Mouse (Mus musculus) heart, postnatal 36 days (tissue): ENCODE data around the gene Ubr1. TPM values are rescaled to one million over a fixed set of nuclear protein-coding genes. Genes with fewer than 3 reads are reported as not detected.
A peak's percentile ranks its signal among the peaks of the same experiment; 100 is the strongest.

Source experiments
- DNase-seq, 2 experiments: peaks; one replicate each; pipeline ENCODE4 v3.0.0; 2021 to 2022
- intact Hi-C: fragments of 180-260 bp; cut with DNase I; formaldehyde crosslinking; loops from one replicate; pipeline ENCODE4 v1.15.1; 2025
- microRNA-seq, 2 experiments: library from miRNA; unstranded; fragments of <30 nt; microRNA quantifications; one replicate each; pipeline ENCODE4 v1.2.0; 2021; ENCODE audit warnings: borderline number of aligned reads in 2 of 2
- total RNA-seq, 2 experiments: library from RNA; stranded (reverse); gene quantifications; 2 replicates each; pipeline ENCODE4 v1.2.3; 2021

Ubr1 gene
- total RNA-seq, 2 experiments from 2014 or later, result 22.6 to 23.5 TPM

- intact Hi-C loops, result loop anchor here (2.0 kb wide), 1 partner anchor 388 kb away; no protein-coding TSS in a partner anchor
- DNase-seq, result peak; percentile 13 to 47
Observed at GRCm38 (mm10) chr2:120866561-120866960, 104.0 kb downstream of the Ubr1 start.

GRCm38 (mm10) chr2:120863389-120863788, 107.1 kb downstream of the Ubr1 start:
- intact Hi-C loops, result no loop called here

DNA sequence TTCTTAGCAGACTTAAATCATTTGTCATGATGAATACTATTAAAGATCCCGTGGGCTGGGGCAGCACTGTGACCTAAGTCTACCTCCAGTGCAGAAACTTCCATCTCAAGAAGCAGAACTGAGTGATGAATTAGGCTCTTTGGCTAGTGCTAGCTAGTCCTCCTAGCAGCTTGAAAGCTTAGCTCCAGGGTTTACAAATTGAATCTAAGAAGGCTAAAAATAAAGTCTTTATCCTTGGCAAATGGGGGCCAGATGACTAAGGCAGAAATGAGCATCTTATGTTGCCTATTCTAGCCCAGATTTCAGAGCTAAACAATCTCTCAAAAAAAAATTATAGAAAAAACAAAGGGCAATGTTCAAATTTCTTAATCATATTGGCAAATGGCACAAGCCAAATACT, 109.8 kb downstream of the Ubr1 start:
- no peak for DNase-seq
- intact Hi-C loops, result no loop called here

More at GRCm38 (mm10) chr2:120863389-120863788, 107.1 kb downstream of the Ubr1 start:
- DNase-seq, result no peak

- intact Hi-C loops, result no loop called here
- no peak for DNase-seq
Observed at GRCm38 (mm10) chr2:120858131-120858530, 112.4 kb downstream of the Ubr1 start.

GRCm38 (mm10) chr2:120853151-120853550, 117.4 kb downstream of the Ubr1 start:
- no peak for DNase-seq
- intact Hi-C loops, result loop anchor here (5.0 kb wide), 1 partner anchor 121 kb away; no protein-coding TSS in a partner anchor

DNA sequence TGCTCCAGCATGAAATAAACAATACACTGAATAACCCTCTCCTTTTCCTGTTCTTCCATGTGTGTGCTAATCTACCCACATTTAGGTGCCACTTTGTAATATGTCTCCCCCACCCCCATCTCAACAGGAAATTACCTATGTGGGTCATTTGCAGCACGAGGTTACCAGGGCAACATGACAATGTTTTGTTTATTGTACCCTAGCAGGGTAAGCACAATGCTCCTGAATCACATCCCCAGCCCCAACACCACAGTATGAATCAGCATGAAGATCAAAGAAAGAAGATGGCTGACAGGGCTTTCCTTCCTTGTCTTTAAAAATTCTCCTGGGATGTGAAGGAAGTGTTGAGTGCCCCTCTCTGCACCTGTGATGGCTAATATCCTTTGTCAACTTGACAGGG, 117.9 kb downstream of the Ubr1 start:
- no peak for DNase-seq
- intact Hi-C loops, result loop anchor here (5.0 kb wide), 1 partner anchor 120 kb away; no protein-coding TSS in a partner anchor

DNA sequence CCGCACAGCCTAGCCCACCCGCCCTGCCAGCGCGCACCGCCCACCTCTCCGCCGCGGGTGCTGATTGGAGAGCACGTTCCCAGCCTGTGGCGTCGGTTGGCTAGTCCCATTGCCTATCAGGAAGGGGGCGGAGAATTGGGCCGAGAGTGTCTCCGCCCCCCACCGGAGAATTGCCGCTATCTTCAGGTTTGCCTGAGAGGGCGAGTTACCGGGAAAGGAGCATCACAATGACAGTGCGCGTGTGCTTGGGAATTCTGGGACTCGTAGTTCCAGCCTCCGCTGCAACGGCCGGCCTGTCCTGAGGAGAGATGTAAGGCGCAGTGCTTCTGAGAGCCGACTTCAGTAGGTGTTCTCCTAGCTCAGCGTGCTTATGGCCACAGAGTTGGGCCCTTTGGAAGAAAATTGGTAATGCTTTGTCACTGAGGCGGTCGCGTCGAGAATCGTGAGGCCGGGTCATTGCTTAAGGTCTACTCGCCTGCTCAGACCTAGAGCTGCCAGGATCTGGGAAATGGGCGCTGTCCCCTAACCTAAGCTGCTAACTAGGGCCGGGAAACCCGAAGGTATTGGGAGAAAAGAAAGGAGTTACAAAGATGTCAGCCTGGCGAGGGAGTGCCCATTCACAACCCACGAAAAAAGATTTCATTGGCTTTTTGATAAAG, 120.0 kb downstream of the Ubr1 start, which contains the start of gene Ttbk2:
Gene Ttbk2, minus strand, starts transcription at position 181 of the 659 bp plus-strand sequence.
- intact Hi-C loops, result loop anchor here (5.0 kb wide), 1 partner anchor 118 kb away; no protein-coding TSS in a partner anchor
- peak; percentile 99 for DNase-seq

DNA sequence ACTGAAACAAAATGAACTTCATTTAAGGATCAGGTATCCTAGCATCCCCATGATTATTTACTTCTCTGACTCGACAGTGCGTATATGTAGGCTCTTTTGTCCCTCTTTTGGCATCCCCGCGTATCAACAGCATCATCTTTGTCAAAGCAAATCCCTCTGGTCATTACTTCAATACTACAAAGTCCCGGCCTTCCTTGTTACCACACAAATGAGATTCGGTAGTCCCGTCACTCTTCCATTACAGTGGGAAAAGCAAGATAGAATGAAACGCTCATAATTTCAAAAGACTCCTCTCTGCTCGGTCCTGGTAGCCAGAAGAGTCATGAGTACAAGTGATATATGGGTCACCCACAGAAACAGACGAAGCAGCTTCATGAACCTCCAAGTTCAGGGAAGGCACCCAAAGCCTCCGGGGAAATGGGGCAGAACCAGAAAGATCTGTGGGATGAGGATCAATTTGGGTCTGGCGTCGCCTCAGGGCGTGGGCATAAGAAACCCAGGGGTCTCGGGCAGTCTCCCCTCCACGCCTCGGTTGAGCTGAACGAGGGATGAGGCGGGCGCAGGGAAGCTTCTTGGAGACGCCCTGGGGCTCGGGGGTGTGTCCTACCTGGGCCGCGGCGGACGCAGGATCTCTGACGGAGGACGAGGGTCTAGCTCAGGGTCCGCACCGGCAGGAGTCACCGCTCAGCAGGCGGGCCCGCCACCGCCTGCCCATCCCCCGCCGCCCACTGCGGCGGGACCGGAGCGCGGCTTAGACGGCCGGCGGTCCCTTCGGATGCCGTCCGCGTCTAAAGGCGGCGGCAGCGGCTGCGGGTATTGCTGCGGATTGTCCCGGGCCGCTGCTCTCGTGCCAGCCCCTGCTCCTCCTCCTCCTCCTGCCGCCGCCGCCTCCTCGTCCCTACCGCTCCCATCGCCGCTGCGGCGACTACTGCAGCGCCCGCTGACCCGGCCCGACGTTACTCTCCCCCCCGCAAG, 120.8 kb downstream of the Ubr1 start, which contains the start of gene Cdan1:
Gene Cdan1, minus strand, starts transcription at position 680 of the 975 bp plus-strand sequence.
- peak in 1 of 2 experiments; percentile 43 for DNase-seq

GRCm38 (mm10) chr2:120845280-120845679, 125.2 kb downstream of the Ubr1 start:
- DNase-seq, result no peak
- intact Hi-C loops, result no loop called here

More for the DNA sequence above, 120.8 kb downstream of the Ubr1 start, which contains the start of gene Cdan1:
- intact Hi-C loops, result loop anchor here (5.0 kb wide), 1 partner anchor 117 kb away; no protein-coding TSS in a partner anchor

DNA sequence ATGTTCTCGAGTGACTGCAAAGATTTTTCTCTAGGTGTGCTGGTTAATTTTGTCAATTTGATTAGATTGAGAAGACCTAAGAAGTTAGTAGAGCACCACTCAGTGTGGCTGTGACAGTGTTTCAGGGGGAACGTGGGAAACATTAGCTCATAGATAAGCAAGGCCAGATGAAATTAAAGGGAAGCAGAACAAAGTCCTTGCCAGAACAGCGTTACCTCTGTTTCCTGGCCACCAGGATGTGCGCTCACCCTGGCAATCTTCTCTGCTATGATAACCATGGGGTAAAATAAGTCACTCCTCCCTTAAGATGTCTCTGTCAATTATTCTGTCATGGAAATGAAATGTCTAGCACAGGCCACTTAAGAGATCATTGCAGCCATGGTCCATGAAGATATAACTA, 126.5 kb downstream of the Ubr1 start:
- intact Hi-C loops, result no loop called here
- no peak for DNase-seq

DNA sequence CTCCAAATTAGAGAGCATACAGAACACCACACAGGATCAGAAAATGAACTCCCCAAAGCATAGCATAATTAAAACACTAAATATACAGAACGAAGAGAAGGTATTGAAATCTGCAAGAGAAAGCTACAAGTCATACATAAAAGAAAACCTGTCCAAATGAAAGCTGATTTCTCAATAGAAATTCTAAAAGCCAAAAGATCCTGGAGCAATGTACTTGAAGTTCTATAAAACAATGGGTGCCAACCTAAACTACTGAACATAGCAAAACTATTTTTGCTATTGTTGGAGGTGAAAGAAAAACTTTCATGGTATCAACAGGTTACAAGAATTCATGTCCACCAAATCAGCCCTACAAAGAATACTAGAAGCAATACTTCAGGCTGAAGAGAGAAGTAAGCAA, 129.3 kb downstream of the Ubr1 start:
- no peak for DNase-seq
- intact Hi-C loops, result no loop called here

GRCm38 (mm10) chr2:120835167-120835566, 135.3 kb downstream of the Ubr1 start:
- DNase-seq, result no peak
- intact Hi-C loops, result no loop called here

- no peak for DNase-seq
- intact Hi-C loops, result no loop called here
Observed at GRCm38 (mm10) chr2:120826936-120827638, 143.4 kb downstream of the Ubr1 start.

Small RNA genes within 50 kb of the gene (microRNA-seq; reads per million reads assigned to microRNA genes)
- 0 reads per million in 2 experiments for gene Gm44325

Other genes starting within 250 kb of the Ubr1 start
- gene Cdan1, start 120.6 kb downstream of the Ubr1 start, total RNA-seq, result 10 to 100 TPM; 10.5 to 14.2 TPM
- 10 to 100 TPM; 10.7 to 12.5 TPM for gene Ttbk2, start 120.1 kb downstream of the Ubr1 start, total RNA-seq
- gene Tmem62, start 6.3 kb upstream of the Ubr1 start, total RNA-seq, result 1 to 10 TPM; 4.4 to 4.9 TPM
- gene Ccndbp1, start 37.7 kb upstream of the Ubr1 start, total RNA-seq, result 10 to 100 TPM; 29.9 to 33.8 TPM
- under 1 TPM; 0.11 to 0.46 TPM for gene Epb42, start 66.4 kb upstream of the Ubr1 start, total RNA-seq
- gene Tgm5, start 115.1 kb upstream of the Ubr1 start, total RNA-seq, result not detected
- gene Tgm7, start 139.1 kb upstream of the Ubr1 start, total RNA-seq, result not detected
- 1 to 10 TPM; 7.8 to 8.3 TPM for gene Adal, start 169.7 kb upstream of the Ubr1 start, total RNA-seq
- gene Lcmt2, start 169.9 kb upstream of the Ubr1 start, total RNA-seq, result 10 to 100 TPM in 1 of 2 experiments, 1 to 10 TPM in 1; 8.9 to 11.7 TPM
- 10 to 100 TPM; 15.7 to 16.3 TPM for gene Tubgcp4, start 199.9 kb upstream of the Ubr1 start, total RNA-seq
- gene Zscan29, start 200.4 kb upstream of the Ubr1 start, total RNA-seq, result 1 to 10 TPM; 6.7 to 6.9 TPM